Mouse (Mus musculus) 416B (cell line): ENCODE results near the gene Clcn6.
"Not testable (repeated sequence)": the region's sequence is repeated elsewhere in the genome, so short reads cannot be mapped to it uniquely, and the experiment has no call there.

Source experiments
- DNase-seq: peaks from one replicate; pipeline ENCODE4 v3.0.0; 2011; ENCODE audit warnings: low read depth

The Clcn6 gene

DNA sequence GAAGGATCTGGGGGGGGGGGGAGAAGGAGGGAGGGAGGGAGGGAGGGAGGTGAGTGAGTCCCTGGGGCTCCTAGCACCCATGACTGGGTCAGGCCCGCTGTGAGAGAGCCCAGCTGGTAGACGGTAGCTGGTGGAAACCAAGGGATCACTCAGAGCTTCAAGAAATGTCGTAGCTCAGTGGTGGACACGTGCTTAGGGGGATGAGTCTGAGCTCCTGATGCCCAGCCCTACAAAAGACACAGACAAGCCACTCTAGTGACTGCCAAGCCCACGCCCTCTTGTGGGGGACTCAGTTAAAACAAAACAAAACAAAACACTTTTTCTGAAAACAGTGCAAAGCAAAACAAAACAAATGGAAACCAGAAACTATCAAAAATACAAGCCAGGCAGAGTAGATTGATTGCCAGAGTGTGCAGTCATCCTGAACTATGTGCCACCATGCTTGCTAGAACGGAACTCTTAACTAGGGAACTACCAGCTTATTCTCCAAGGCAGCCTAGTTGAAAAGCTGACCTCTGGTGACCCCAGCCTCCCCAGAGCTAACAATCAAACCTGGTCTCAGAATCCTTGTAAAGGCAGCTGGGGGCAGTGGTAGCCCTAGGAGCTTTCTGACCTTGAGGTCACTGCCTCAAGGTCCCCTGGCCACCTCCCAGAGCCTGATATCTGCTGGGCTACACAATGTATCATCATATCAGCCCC, 27.2 kb upstream of the Clcn6 start:
- peak; percentile 53 for DNase-seq

DNA sequence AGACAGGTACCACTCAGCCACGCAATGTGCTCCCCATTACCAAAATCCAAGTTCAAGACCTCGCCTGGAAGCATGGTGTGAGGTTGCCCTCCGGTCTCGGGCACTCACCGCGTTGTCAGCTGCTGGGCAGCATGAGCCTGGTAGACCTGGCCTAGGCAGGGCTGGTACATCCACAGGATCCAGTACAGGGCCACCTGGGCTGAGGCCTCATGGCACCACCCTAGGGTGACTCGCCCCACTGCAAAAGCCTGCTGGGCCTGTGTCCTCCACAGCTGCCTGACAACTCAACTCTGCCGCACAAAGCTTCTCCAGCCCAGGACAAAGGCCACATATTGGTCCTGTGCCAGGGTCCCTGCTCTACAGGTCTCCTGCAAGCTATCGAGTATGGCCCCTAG, 22.5 kb upstream of the Clcn6 start:
- no peak for DNase-seq

DNA sequence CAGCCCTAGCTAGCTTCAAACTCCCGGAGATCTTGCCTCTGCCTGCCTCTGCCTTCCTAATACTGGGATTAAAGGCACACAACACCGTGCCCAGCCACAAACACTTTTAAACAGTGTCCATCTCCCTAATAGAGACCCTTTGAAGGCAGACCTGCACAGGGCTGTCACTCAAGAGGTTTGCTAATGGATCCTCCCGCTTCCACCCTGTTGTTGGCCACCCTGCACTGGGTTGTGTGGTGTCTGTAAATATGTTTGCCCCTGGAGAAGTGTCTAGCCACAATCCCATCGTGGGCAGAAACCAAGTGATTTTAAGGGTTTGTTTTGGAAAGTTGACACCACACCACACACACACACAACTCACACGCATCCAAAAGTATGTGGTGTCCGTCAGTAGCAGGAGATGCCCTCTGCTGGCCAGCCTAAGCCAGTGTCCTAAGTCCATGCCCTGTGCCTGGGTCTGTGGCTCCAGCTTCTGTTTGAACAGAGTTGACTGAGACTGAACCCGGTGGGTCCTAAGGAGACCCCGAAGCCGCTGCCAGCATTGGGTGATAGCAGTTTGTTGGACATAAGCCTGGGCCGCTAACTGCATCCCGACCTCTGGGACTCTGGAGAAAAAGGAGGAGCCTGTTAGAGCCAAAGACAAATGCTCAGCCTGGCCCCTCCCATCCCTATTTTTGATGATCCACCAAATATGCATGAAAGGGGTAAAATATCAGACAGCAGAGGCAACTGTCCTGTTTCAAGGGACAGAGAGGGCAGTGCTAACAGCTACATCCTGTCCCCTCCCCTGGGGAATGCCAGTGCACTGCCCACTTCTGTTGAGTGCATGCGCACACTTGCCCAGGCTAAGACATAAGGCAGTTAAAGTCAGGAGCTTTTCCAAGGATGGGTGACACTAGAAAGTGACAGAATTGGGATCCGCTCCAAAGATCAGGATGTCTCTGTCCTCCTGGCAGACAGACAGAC, 21.8 kb upstream of the Clcn6 start:
- DNase-seq = peak; percentile 66

DNA sequence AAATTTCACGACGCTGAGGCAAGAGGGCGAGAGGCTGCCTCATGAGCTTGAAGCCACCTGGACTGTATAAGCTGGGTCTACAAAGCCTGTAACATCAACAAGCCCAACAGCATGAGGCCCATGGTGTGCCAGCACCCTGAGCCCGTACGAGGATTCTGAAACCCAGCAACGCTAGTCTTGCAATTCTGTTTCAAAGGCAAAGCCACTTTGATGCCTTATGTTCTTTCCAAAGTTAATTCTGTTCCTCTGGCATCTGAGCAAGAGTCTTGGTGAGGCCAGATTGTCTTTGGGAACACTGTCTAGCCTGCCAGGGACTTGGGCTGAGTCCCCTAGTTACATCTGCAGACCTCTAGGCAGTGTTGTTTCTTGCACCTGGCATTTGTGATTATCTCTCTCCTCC, 20.4 kb upstream of the Clcn6 start:
- DNase-seq = no peak

DNA sequence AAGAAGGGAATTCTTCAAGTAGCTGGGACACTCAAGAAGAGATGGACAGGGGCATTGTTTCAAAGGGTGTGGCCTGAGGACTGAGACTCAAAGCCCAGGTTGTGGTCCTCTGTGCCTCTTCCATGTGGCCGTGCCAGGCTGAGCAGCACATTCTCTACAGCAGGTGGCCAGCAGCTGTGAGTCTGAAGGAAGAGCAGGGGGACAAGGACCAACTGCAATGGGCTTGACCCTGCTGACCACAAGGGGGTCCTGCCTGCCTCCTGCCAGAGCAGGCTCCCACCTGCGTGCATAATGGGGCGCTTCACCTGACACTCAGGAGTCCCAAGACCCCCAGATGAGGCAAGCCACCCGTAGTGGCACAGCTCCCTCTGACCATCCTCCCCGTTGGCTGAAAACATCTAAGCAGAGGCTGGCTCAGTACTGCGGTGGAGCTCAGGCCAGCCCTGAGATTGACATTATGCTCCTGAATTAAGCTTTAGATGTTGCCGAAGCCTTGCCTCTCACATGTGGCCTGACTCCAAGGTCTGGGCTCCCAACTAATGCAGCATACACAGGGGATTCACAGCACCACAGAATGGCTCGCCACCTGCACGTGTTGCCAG, 19.7 kb upstream of the Clcn6 start:
- DNase-seq = no peak

DNA sequence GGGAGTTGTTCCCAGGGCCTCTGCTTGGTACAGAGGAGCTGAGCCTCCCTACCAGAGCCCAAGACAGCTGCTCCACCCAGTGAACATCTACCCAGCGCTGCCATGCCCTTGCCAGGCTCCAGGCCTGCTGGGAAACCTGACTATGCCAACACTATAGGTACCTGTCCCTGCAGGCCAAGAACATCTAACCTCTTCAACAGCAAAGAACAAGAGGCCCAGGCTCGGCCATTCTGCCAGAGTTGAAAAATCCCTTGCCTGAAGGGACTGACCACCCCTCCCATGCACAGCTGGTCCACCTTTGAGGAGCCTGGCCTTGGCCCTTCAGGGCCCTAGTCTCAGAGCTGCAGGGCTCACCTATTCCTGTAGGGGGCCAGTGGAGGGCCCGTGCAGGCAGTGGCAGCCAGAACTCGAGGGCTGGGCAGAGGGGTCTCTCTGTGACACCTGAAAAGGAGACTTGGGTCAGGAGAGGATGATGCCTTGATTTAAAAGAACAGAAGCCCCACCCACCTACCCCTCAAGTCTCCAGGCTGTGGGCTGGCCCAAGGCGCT, 19.1 kb upstream of the Clcn6 start:
- no peak for DNase-seq

DNA sequence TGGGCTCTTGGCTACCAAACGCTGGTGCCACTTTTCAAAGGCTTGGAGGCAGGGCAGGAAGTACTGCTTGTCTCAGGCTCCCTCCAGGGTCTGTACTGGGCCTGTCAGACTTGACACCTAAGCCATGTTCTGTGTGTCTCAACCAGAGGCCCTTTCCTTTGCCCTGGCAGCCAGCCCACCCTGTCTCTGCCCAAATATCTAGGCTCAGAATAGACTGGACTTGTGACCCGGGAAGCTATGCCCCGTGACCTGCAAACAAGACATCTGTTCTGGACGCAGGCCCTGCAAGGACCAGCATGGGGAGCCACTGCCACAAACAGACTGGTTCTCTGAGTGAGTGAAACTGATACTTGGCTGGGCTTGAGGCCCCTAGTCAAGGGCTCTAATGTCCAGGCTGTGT, 18.2 kb upstream of the Clcn6 start:
- no peak for DNase-seq

DNA sequence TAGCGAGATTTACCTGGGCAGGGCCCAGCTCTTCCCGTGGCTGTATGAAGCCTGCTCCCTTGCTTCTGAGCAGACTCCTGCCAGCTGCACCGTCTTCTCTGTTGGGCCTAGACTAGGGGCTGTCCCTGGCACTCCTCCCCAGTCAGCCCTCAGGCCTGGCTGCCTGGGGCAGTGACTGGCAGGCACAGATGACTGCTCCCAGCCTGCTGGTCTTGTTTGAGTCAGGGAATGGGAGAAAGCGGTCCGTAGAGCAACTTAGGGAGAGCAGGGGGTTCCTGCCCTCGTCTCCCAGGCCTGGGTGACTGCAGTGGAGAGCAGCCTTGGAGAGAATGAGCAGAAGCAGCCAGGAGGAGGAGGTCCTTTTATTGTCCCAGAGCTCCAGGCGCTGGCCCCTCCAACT, 17.6 kb upstream of the Clcn6 start:
- DNase-seq = no peak

DNA sequence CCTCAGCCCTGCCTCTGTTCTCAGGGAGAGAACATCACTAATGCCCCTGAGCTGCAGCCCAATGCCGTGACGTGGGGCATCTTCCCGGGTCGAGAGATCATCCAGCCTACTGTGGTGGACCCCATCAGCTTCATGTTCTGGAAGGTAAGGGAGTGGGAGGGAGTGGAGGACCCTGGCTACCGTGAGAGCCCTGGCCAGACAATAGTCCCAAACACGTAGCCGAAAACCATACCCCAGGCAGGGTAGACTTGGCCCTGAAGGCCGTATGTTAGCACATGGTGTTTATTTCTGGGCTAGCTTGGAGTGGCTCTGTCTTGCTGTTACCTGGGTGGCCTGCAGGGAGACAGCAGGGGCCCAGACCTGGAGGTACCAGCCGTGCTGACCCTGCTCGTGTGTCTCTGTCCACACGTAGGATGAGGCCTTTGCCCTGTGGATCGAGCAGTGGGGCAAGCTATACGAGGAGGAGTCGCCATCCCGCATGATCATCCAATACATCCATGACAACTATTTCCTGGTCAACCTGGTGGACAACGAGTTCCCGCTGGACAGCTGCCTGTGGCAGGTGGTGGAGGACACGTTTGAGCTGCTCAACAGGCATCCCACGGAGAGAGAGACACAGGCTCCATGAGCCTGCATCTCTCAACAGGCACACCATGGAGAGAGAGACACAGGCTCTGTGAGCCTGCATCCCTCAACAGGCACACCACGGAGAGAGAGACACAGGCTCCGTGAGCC, 16.5 kb upstream of the Clcn6 start:
- no peak for DNase-seq

DNA sequence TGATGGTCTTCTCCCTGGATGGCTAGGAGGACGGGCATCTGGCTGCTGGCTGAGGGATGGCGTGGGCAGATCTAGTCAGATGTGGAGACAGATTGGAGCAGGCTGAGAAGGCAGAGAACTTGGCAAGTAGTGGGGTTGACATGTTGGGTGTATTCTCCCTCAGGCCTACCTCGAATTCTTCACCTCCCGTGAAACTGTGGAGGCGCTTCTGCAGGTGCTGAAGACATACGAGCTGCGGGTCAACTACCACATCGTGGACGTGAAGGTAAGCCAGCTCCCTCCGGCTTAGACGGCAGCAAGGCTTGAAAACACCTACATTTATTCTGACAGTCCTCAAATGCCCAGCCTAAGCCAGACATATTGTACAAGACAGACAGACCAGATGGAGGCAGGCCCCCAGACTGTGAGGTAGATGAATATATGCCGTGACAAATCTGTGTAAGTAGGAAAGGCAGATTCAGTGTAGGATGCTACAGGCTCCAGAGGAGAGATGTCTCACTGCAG, 14.8 kb upstream of the Clcn6 start:
- no peak for DNase-seq

DNA sequence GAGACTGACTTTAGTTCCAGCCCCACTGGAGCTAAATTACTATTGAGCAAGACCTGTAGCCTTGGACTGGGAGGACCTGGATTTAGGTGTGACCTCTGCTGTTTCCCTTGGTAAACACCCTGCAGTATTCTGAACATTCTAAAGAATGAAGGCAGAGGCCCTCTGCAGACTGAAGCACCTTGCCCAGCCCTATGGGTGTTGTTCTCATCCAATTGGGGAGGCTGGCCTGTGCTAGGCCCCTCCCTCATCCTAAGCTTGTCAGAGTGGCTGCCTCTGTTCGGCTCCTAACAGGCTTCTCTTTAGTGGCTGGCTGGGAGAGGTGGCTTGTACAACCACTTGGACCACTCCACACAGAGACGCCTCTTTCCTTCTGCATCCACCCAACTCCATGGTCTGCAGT, 14.4 kb upstream of the Clcn6 start:
- no peak for DNase-seq

DNA sequence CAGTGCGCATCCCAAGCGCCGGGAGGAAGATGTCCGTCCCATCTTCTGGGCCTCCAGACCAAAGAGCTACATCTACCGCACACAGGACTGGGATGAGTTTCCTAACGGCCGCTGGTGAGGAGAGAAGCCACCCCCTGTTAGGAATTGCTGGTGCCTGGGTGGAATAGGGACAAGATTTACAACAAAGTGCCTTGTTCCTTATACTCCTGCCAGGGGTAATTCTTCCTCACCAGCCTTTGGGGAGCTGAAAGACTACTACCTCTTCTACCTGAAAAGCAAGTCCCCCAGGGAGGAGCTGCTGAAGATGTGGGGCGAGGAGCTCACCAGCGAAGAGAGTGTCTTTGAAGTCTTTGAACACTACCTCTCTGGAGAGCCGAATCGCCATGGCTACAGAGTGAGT, 13.3 kb upstream of the Clcn6 start:
- no peak for DNase-seq

DNA sequence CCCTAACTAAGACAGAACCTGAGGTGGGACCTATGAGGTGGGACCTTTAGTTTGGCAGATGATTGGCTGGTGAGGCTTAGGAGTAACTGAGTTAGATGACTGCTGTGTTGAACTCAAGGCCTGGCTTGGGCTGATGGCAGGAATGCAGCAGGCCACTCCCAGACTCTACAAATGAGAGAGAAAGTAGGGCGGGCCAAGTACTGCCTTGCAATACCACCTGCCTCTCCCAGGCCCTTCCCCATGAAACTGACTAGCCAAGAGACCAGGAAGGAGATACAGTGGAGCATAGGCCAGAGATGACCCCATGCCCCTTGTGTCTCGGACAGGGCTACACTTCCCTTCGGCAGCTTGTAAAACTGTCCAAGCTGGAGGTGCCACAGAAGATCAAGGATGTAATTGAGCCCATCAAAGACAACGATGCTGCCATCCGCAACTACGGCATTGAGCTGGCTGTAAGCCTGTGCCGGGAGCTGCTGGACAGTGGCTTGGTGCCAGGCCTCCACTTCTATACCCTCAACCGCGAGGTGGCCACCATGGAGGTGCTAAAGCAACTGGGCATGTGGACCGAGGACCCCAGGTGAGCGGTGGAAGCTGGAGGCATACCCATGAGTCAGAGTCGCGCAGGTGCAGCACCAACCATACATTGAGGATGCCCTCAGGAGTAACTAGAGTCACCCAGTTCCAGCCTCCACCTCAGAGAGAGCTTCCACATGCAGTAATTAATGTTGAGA, 12.6 kb upstream of the Clcn6 start:
- DNase-seq = no peak

DNA sequence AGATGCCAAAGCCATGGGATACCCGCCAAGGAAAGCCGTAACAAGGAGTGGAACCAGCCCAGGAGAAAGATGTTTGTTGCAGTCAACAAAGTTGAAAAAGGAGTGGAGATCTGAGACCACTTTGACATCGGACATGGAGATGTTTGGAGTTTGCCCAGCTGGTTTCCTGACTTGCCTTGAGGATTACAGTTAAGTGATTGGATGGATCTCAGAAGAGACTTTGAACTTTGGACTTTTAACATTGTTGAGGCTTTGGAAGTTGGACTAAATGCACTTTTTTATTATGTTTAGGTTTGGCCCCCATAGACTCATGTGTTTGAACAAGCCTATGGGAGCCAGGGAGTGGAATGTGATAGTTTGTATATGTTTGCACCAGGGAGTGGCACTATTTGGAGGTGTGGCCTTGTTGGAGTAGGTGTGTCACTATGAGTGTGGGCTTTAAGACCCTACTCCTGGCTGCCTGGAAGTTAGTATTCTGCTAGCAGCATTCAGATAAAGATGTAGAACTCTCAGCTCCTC, 11.8 kb upstream of the Clcn6 start:
- DNase-seq = not testable (repeated sequence)

DNA sequence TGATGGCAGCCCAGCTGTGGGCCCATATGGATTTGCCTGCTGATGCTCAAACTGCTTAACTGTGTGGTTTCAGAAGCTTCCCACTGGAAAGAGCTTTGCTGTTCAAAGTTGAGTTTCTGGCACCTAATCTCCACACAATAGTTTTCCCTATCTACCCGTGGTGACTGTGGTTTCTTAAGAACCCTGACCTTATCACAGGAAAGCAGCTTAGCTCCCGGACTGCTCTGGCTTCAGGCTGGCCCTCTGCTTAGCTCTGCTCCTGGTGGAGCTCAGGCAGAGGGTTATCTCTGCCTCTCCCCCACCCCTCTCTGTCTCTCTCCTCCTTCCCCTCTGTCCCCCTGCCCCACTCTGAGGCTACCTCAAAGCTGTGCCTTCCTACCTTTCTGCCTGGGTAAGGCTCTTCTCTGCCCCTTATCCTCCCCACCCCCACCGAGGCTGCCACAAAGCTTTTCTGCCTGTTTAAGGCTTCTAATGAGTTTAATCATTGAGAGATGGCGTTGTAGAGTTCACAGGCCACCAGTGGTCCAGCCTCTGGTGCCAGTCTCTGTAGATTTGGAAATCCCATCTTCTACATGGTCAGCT, 7.9 kb upstream of the Clcn6 start:
- peak; percentile 86 for DNase-seq

DNA sequence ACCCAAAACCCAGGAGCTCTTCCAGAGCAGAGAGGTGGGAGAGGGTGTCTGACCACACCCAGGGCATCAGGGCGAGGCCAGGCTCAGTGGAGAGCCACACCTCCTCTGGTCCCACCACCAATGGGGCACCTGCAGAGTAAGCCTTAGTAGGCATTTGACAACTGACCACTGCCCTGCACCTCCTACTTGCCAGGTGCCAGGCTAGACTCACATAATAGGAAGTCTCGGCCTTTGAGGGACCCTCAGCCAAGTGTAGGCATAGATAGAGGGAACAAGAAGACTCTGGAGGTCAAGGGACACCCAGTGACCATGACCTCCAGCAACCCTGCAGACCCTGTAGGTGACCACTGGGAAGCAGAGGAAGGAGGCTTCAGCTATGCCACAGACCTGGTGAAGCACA, 5.5 kb upstream of the Clcn6 start:
- no peak for DNase-seq

DNA sequence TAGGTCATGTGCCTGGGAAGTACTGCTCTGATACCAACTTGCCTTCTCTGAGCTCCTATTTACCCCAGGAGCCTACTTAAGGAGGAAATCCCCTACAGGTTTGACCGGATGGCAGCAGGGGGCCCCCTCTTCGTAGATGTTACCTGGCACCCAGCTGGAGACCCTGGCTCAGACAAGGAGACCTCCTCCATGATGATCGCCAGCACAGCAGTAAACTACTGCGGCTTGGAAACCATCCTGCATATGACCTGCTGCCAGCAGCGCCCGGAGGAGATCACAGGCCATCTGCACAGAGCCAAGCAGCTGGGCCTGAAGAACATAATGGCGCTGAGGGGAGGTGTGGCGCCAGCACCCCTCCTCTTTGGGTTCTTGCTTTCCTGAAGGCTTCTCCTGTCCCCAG, 4.7 kb upstream of the Clcn6 start:
- DNase-seq = not testable (repeated sequence)

DNA sequence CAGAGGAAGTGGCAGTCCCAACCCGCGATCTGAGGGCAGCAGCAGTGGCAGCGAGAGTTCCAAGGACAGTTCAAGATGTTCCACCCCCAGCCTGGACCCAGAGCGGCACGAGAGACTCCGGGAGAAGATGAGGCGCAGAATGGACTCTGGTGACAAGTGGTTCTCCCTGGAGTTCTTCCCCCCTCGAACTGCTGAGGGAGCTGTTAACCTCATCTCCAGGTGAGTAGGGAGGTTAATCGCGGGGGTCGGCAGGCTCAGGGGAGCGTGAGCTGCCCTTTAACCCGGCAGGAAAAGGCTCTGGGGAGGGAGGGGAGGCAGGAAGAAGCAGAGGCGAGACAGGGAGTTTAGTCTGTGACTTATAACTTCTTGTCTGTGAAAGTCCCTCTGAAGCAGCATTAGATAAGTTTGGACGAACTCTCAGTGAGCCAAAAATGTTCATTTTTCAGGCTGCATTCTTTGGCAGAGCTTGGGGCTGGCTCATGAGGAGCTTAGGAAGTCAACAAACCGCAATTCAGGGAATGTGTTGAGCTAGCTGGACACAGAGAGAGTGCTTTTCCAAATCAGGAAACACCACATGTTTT, 3.1 kb upstream of the Clcn6 start:
- DNase-seq = no peak

DNA sequence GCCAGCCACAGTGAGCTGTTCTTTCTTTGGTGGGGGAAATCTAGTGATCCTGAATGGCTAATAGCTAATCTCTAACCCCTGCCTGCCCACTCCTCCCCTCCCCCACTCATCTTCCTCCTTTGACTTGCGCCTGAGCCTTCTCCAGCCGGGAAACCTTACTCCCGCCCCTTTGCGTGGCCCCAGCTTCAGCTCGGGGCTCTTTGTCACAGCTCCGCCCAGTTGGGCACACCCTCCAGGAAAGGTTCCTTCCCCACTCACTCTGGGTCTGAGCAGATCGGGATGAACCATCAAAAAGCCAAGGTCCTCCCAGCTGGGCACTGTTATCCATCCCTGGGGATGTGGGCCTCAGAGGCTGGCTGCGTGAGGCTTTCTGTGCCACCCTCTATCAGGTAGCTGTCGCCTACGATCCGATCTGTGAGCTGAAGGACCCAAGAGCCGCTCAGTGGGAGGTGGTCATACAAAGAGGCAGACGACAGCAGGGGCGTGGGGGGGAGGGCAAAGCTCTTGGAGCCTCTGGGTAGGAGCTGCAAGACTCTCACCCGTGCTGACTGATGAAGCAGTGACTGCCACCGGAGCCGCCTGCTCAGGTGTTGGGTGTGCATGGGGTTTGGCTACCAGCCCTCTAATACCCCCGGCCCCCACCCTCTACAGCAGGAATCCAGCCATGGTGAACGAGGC, 2.5 kb upstream of the Clcn6 start:
- no peak for DNase-seq
